Mouse (Mus musculus) hindbrain, embryonic 11.5 days (tissue): Measurements from ENCODE around the gene Tescl. TPM values are rescaled to one million over a fixed set of nuclear protein-coding genes. Genes with fewer than 3 reads are reported as not detected.

ENCODE experiments used
- ATAC-seq: fragments of 200-750 bp; cut with Nextera tagmentation; 2 replicates; pipeline ENCODE4 v1.8.0; 2017; ENCODE audit warnings: mild to moderate bottlenecking, moderate TSS enrichment, moderate library complexity; ENCODE audit not compliant: low FRiP score
- DNase-seq: peaks from one replicate; pipeline ENCODE4 v3.0.0-alpha.2; 2015; ENCODE audit warnings: low spot score
- H3K27ac ChIP-seq: fragments of 300-500 bp; sonication (generic); 2 replicates; pipeline ENCODE4 v1.5.1; 2014; ENCODE audit warnings: mild to moderate bottlenecking, low read depth, low read length
- H3K27me3 ChIP-seq: fragments of 300-500 bp; sonication (generic); 2 replicates; pipeline ENCODE4 v1.6.1; 2014; ENCODE audit warnings: mild to moderate bottlenecking, low read length, moderate library complexity, mixed read lengths; ENCODE audit not compliant: control insufficient read depth, insufficient read depth
- H3K36me3 ChIP-seq: fragments of 300-500 bp; sonication (generic); 2 replicates; pipeline ENCODE4 v1.6.1; 2014; ENCODE audit warnings: mild to moderate bottlenecking, low read length, moderate library complexity, mixed read lengths; ENCODE audit not compliant: control insufficient read depth, insufficient read depth
- H3K4me1 ChIP-seq: fragments of 300-500 bp; sonication (generic); replicated peaks from 2 replicates; pipeline ENCODE4 v1.6.1; 2014; ENCODE audit warnings: low read length, mixed read lengths; ENCODE audit not compliant: control insufficient read depth, insufficient read depth
- H3K4me2 ChIP-seq: fragments of 300-500 bp; sonication (generic); replicated peaks from 2 replicates; pipeline ENCODE4 v1.6.1; 2014; ENCODE audit warnings: mild to moderate bottlenecking, low read depth, low read length
- H3K4me3 ChIP-seq: fragments of 300-500 bp; sonication (generic); 2 replicates; pipeline ENCODE4 v1.5.1; 2014; ENCODE audit warnings: low read depth, low read length
- H3K9ac ChIP-seq: fragments of 300-500 bp; sonication (generic); 2 replicates; pipeline ENCODE4 v1.6.1; 2014; ENCODE audit warnings: low read depth, low read length
- H3K9me3 ChIP-seq: fragments of 300-500 bp; sonication (generic); 2 replicates; pipeline ENCODE4 v1.6.1; 2016; ENCODE audit warnings: low read length; ENCODE audit not compliant: control insufficient read depth
- WGBS: fragments of 180-500 bp; shearing (Covaris S2); extraction: QIAGEN DNeasy Blood & Tissue Kit; methylation state at CpG from one replicate; pipeline ENCODE4 v1.1.7; 2014; 5-methylcytosine and 5-hydroxymethylcytosine counted together
- polyA plus RNA-seq: library from polyadenylated mRNA; unstranded; fragments of >200 nt; fragmentation: Nextera tagmentation; extraction: Ambion mirVana; gene quantifications from 2 replicates; pipeline ENCODE4 v1.2.1, GENCODE M21; 2014

The Tescl gene
- polyA plus RNA-seq, 1 experiment from 2014 or later = not detected

GRCm38 (mm10) chr7:24366716-24367632 lies 33.2 kb upstream of the Tescl start:
- Histone ChIP-seq H3K4me3 (no peak overlapping the region), H3K4me1 (no peaks in the 10 kb centered on the region), H3K27ac (no peak overlapping the region), H3K9me3 (no peaks in the 10 kb centered on the region), H3K9ac (no peak overlapping the region), H3K4me2 (no peak overlapping the region), H3K36me3 (no peaks in the 10 kb centered on the region), H3K27me3 (no peaks in the 10 kb centered on the region)
- 88% methylated on average over 15 of the region's 15 CpGs for WGBS
- ATAC-seq (no peak), DNase-seq (no peak)

- DNase-seq (no peak), ATAC-seq (peak; percentile 33; the same call in 1 of the 2 replicates)
- Histone ChIP-seq H3K4me1 (no peaks in the 10 kb centered on the region), H3K36me3 (no peaks in the 10 kb centered on the region), H3K9me3 (no peaks in the 10 kb centered on the region), H3K27me3 (no peaks in the 10 kb centered on the region), H3K4me2 (no peak overlapping the region), H3K27ac (no peak overlapping the region), H3K9ac (0 out of 2 replicates have a peak overlapping the region, but pooled peaks have one; percentile 11), H3K4me3 (no peak overlapping the region)
- WGBS = 85% methylated on average over 5 of the region's 5 CpGs
These were observed 31.7 kb upstream of the Tescl start for GRCm38 (mm10) chr7:24365258-24366014.

- Histone ChIP-seq H3K9me3 (no peaks in the 10 kb centered on the region), H3K9ac (no peak overlapping the region), H3K4me1 (no peaks in the 10 kb centered on the region), H3K27me3 (no peaks in the 10 kb centered on the region), H3K27ac (no peak overlapping the region), H3K4me2 (no peak overlapping the region), H3K36me3 (no peaks in the 10 kb centered on the region), H3K4me3 (no peak overlapping the region)
- WGBS = 25% methylated on average over 10 of the region's 10 CpGs
- peak; percentile 95 for DNase-seq
- ATAC-seq = peak; percentile 63; the same call in 1 of the 2 replicates
These were observed 31.1 kb upstream of the Tescl start for GRCm38 (mm10) chr7:24364827-24365226.

- Histone ChIP-seq H3K27ac (no peak overlapping the region), H3K27me3 (no peaks in the 10 kb centered on the region), H3K4me2 (no peak overlapping the region), H3K9ac (no peak overlapping the region), H3K4me3 (no peak overlapping the region), H3K9me3 (no peaks in the 10 kb centered on the region), H3K36me3 (no peaks in the 10 kb centered on the region), H3K4me1 (no peaks in the 10 kb centered on the region)
- ATAC-seq (no peak), DNase-seq (peak; percentile 65)
- 25% methylated on average over 6 of the region's 7 CpGs for WGBS
These were observed 29.5 kb upstream of the Tescl start for GRCm38 (mm10) chr7:24363228-24363627.

GRCm38 (mm10) chr7:24361001-24361400 lies 27.3 kb upstream of the Tescl start:
- Histone ChIP-seq H3K36me3 (no peaks in the 10 kb centered on the region), H3K4me3 (no peak overlapping the region), H3K27ac (no peak overlapping the region), H3K4me1 (no peaks in the 10 kb centered on the region), H3K27me3 (no peaks in the 10 kb centered on the region), H3K9ac (no peak overlapping the region), H3K4me2 (no peak overlapping the region), H3K9me3 (0 out of 2 replicates have a peak, but pooled peaks cover 3% of the 10 kb centered on the region)
- 68% methylated on average over 4 of the region's 4 CpGs for WGBS
- ATAC-seq = no peak
- no peak for DNase-seq

GRCm38 (mm10) chr7:24359269-24359668 lies 25.5 kb upstream of the Tescl start:
- 0 out of 2 replicates have a peak, but pooled peaks cover 3% of the 10 kb centered on the region for H3K9me3 ChIP-seq
- no peak for ATAC-seq
- H3K9ac ChIP-seq = no peak overlapping the region
- no peaks in the 10 kb centered on the region for H3K4me1 ChIP-seq
- H3K36me3 ChIP-seq = no peaks in the 10 kb centered on the region
- no peak overlapping the region for H3K4me3 ChIP-seq
- no peak overlapping the region for H3K27ac ChIP-seq
- H3K4me2 ChIP-seq = no peak overlapping the region
- no peaks in the 10 kb centered on the region for H3K27me3 ChIP-seq
- peak; percentile 68 for DNase-seq
- 29% methylated on average over 9 of the region's 9 CpGs for WGBS

GRCm38 (mm10) chr7:24357899-24358298 lies 24.2 kb upstream of the Tescl start:
- Histone ChIP-seq H3K27me3 (no peaks in the 10 kb centered on the region), H3K4me3 (no peak overlapping the region), H3K9me3 (0 out of 2 replicates have a peak, but pooled peaks cover 3% of the 10 kb centered on the region), H3K9ac (no peak overlapping the region), H3K27ac (no peak overlapping the region), H3K36me3 (no peaks in the 10 kb centered on the region), H3K4me2 (no peak overlapping the region), H3K4me1 (no peaks in the 10 kb centered on the region)
- 51% methylated on average over 4 of the region's 4 CpGs for WGBS
- ATAC-seq (no peak), DNase-seq (no peak)

- H3K27ac ChIP-seq = no peak overlapping the region
- no peaks in the 10 kb centered on the region for H3K4me1 ChIP-seq
- no peak overlapping the region for H3K4me3 ChIP-seq
- H3K36me3 ChIP-seq = no peaks in the 10 kb centered on the region
- no peak for ATAC-seq
- H3K4me2 ChIP-seq = no peak overlapping the region
- no peaks in the 10 kb centered on the region for H3K27me3 ChIP-seq
- WGBS = 82% methylated on average over 10 of the region's 10 CpGs
- no peak for DNase-seq
- H3K9ac ChIP-seq = no peak overlapping the region
- H3K9me3 ChIP-seq = 0 out of 2 replicates have a peak, but pooled peaks cover 3% of the 10 kb centered on the region
These were observed 22.3 kb upstream of the Tescl start for GRCm38 (mm10) chr7:24356081-24356480.
